ENCODE assay signal across 10 mouse cellular contexts in the genomic region with DNA sequence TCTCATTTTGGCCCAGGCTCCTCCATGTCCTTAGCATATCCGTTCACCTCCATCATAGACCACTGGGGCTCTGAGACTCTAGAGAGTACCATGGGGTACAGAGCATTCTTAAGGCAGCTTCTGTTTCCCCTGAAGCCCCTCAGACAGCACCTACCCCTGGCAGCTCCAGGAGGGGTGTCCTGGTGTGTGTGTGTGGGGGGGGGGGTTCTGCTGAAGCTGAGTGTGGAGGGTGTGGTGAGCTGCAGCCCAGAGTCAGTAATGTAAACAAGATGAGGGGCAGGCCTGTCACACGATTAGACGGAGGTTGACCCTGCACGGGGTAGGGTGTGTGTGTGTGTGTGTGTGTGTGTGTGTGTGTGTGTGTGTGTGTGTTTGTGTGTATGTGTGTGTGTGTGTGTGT. TPM values are rescaled to one million over a fixed set of nuclear protein-coding genes. Genes with fewer than 3 reads are reported as not detected.
A peak's percentile ranks its signal among the peaks of the same experiment; 100 is the strongest.
DNase-seq lines count a peak whose midpoint lies in the region; ATAC-seq and TF ChIP-seq lines count a peak whose summit lies in the region.
"Had no signal": no experiment of that assay in that cellular context is flagged by ENCODE, and none has a peak within 500 bp of the region (broad histone marks: within the 10 kb centered on the region; RNA-seq: fewer than 3 reads in every experiment).

No protein-coding gene starts in this region.

- DNase-seq in heart, adult 18-20 months: no peak
- peak; percentile 18 for DNase-seq in retina, embryonic 14.5 days (ENCODE audit: low spot score)
- DNase-seq in retina, postnatal 1 day: no peak
- DNase-seq in cerebellum, adult 9-11 months: no peak
- no peak for DNase-seq in left cerebral cortex, postnatal 25 days (ENCODE audit: low spot score in 2 of 2)
- no peak for DNase-seq in frontal cortex, postnatal 10 days (ENCODE audit: low spot score in 2 of 2)
- DNase-seq: cerebellum, adult 18-20 months had no signal

- H3K4me2 ChIP-seq in heart, embryonic 14.5 days (ENCODE audit: low read length): no peak overlapping the region
- no peak overlapping the region for H3K4me2 ChIP-seq in intestine, postnatal 0 days (replicated peaks; ENCODE audit: low read depth)

- H3K36me3 ChIP-seq in heart, embryonic 14.5 days (ENCODE audit: control insufficient read depth, insufficient read depth, low read length): no peaks in the 10 kb centered on the region
- peaks cover 6% of the 10 kb centered on the region; the same call in 1 of the 2 replicates for H3K36me3 ChIP-seq in intestine, postnatal 0 days (ENCODE audit: control insufficient read depth, insufficient read depth)

- ATAC-seq in heart, embryonic 14.5 days (ENCODE audit: insufficient number of reproducible peaks, insufficient read depth, low FRiP score, low read depth): 0 out of 2 replicates have a peak, but pooled peaks have one; percentile 22
- peak; percentile 13; the same call in 1 of the 2 replicates for ATAC-seq in intestine, postnatal 0 days

- no peak overlapping the region for H3K4me3 ChIP-seq in heart, embryonic 14.5 days (ENCODE audit: control insufficient read depth in 1 of 2, insufficient read depth in 1 of 2, low read depth in 1 of 2, low read length in 2 of 2)
- H3K4me3 ChIP-seq in intestine, postnatal 0 days (ENCODE audit: low read depth, low read length): no peak overlapping the region

- H3K9ac ChIP-seq in heart, embryonic 14.5 days (ENCODE audit: low read length): no peak overlapping the region; the same call in 1 of the 2 replicates
- no peak overlapping the region for H3K9ac ChIP-seq in intestine, postnatal 0 days (ENCODE audit: low read depth, low read length)

- H3K27ac ChIP-seq in heart, embryonic 14.5 days (replicated peaks in 1 of 2; ENCODE audit: control insufficient read depth in 1 of 2, insufficient read depth in 1 of 2, low read depth in 2 of 2, low read length in 2 of 2): no peak overlapping the region
- peak overlapping the region; percentile 15; the same call in 1 of the 2 replicates for H3K27ac ChIP-seq in intestine, postnatal 0 days (ENCODE audit: low read depth, low read length)

- intact Hi-C loops in left cerebral cortex, postnatal 25 days (cut with DNase I): no loop called here

- H3K27me3 ChIP-seq in heart, embryonic 14.5 days (ENCODE audit: control insufficient read depth, insufficient read depth, low read length): peaks cover 25% of the 10 kb centered on the region; the same call in 1 of the 2 replicates
- no peaks in the 10 kb centered on the region for H3K27me3 ChIP-seq in intestine, postnatal 0 days (replicated peaks; ENCODE audit: control insufficient read depth, insufficient read depth, low read length)
- H3K27me3 ChIP-seq: CH12.LX had no signal

- 22% methylated on average over 4 of the region's 4 CpGs for WGBS in heart, embryonic 14.5 days
- WGBS in intestine, postnatal 0 days: 35% methylated on average over 4 of the region's 4 CpGs

- no peaks in the 10 kb centered on the region for H3K9me3 ChIP-seq in heart, embryonic 14.5 days (ENCODE audit: control insufficient read depth, low read length)
- no peaks in the 10 kb centered on the region for H3K9me3 ChIP-seq in intestine, postnatal 0 days (ENCODE audit: control insufficient read depth)

- H3K4me1 ChIP-seq in heart, embryonic 14.5 days (ENCODE audit: control insufficient read depth in 2 of 2, insufficient read depth in 2 of 2, low read length in 2 of 2): peaks cover 18% of the 10 kb centered on the region in 2 experiments
- peaks cover 5% of the 10 kb centered on the region for H3K4me1 ChIP-seq in intestine, postnatal 0 days (replicated peaks; ENCODE audit: control insufficient read depth, insufficient read depth, low read length)

- TF ChIP-seq CTCF in intestine, postnatal 0 days (IDR thresholded peaks at IDR 0.05; ENCODE audit: low read depth): no peak

RNA-seq across cellular contexts. Expression of a gene that starts 18.5 kb away (rescaled TPM):
- polyA plus RNA-seq in heart, embryonic 14.5 days (2014; fragmentation: Nextera tagmentation; extraction: Ambion mirVana): 0.68 and 0.80 TPM in 2 replicates
- 1 to 10 TPM in 1 of 2 experiments, under 1 TPM in 1; 0.87 to 1.1 TPM for total RNA-seq in heart, adult 18-20 months (2021)
- 9.8 and 10.8 TPM in 2 replicates for polyA plus RNA-seq in intestine, postnatal 0 days (2015; fragmentation: Nextera tagmentation; extraction: Ambion mirVana)
- 1 to 10 TPM; 3.7 to 4.0 TPM for total RNA-seq in left cerebral cortex, postnatal 25 days (2021)
